Mouse (Mus musculus): ENCODE data around the gene Sptbn2. TPM values are rescaled to one million over a fixed set of nuclear protein-coding genes. Genes with fewer than 3 reads are reported as not detected.
A peak's percentile ranks its signal among the peaks of the same experiment; 100 is the strongest.
"Not testable (repeated sequence)": the region's sequence is repeated elsewhere in the genome, so short reads cannot be mapped to it uniquely, and the experiment has no call there.

Gene Sptbn2
- polyA plus RNA-seq, 1 experiment, result 132 TPM

GRCm38 (mm10) chr19:4756193-4756911 is 45.4 kb downstream of the Sptbn2 start, which contains the start of gene Rbm4b:
Gene Rbm4b, plus strand, starts transcription at chr19:4756497.
- Histone ChIP-seq H3K4me1 (ENCODE audit: control insufficient read depth, insufficient read depth, low read length) (peaks cover 3% of the 10 kb centered on the region; the same call in 1 of the 2 replicates), H3K4me3 (replicated peaks; ENCODE audit: insufficient read depth, low read depth, low read length) (peak within 1 kb of the TSS; percentile 80), H3K27me3 (ENCODE audit: control insufficient read depth, insufficient read depth, low read length) (no peaks in the 10 kb centered on the region), H3K27ac (ENCODE audit: insufficient read depth, low read length) (peak within 1 kb of the TSS; percentile 80)
- TF ChIP-seq POLR2A (IDR thresholded peaks at IDR 0.05; ENCODE audit: borderline replicate concordance, insufficient read depth, low read length), result peak; percentile 73
- no peak for TF ChIP-seq CTCF (IDR thresholded peaks at IDR 0.05; ENCODE audit: borderline replicate concordance, insufficient read depth, low read depth, low read length)
- 1% methylated on average over 65 of the region's 65 CpGs for WGBS
- peak; percentile 96 to 98 for DNase-seq

GRCm38 (mm10) chr19:4756921-4757320 is 46.0 kb downstream of the Sptbn2 start:
- Histone ChIP-seq H3K27ac (ENCODE audit: insufficient read depth, low read length) (peak overlapping the region; percentile 10; the same call in 1 of the 2 replicates), H3K27me3 (ENCODE audit: control insufficient read depth, insufficient read depth, low read length) (no peaks in the 10 kb centered on the region), H3K4me3 (replicated peaks; ENCODE audit: insufficient read depth, low read depth, low read length) (peak overlapping the region; percentile 80), H3K4me1 (ENCODE audit: control insufficient read depth, insufficient read depth, low read length) (peaks cover 3% of the 10 kb centered on the region; the same call in 1 of the 2 replicates)
- no peak for TF ChIP-seq CTCF (IDR thresholded peaks at IDR 0.05; ENCODE audit: borderline replicate concordance, insufficient read depth, low read depth, low read length)
- no peak for TF ChIP-seq POLR2A (IDR thresholded peaks at IDR 0.05; ENCODE audit: borderline replicate concordance, insufficient read depth, low read length)
- DNase-seq, result peak in 1 of 2 experiments; percentile 36
- WGBS, result 2% methylated on average over 9 of the region's 9 CpGs

- 76% methylated on average over 8 of the region's 8 CpGs for WGBS
- not testable (repeated sequence) for H3K27ac ChIP-seq (ENCODE audit: insufficient read depth, low read length); DNase-seq; H3K4me1 ChIP-seq (ENCODE audit: control insufficient read depth, insufficient read depth, low read length); H3K4me3 ChIP-seq (replicated peaks; ENCODE audit: insufficient read depth, low read depth, low read length); H3K27me3 ChIP-seq (ENCODE audit: control insufficient read depth, insufficient read depth, low read length)
These were observed 49.6 kb downstream of the Sptbn2 start for GRCm38 (mm10) chr19:4760544-4760943.

- DNase-seq, result peak; percentile 65 to 75
- Histone ChIP-seq H3K27ac (ENCODE audit: insufficient read depth, low read length) (no peak overlapping the region), H3K4me1 (ENCODE audit: control insufficient read depth, insufficient read depth, low read length) (no peaks in the 10 kb centered on the region; the same call in 1 of the 2 replicates), H3K27me3 (ENCODE audit: control insufficient read depth, insufficient read depth, low read length) (no peaks in the 10 kb centered on the region), H3K4me3 (replicated peaks; ENCODE audit: insufficient read depth, low read depth, low read length) (no peak overlapping the region)
- TF ChIP-seq POLR2A (IDR thresholded peaks at IDR 0.05; ENCODE audit: borderline replicate concordance, insufficient read depth, low read length) (no peak), CTCF (IDR thresholded peaks at IDR 0.05; ENCODE audit: borderline replicate concordance, insufficient read depth, low read depth, low read length) (peak; percentile 46; the same call in 1 of the 2 replicates)
- 3% methylated on average over 1 of the region's 1 CpGs for WGBS
These were observed 51.9 kb downstream of the Sptbn2 start for GRCm38 (mm10) chr19:4762876-4763275.

- DNase-seq, result no peak
- no peaks in the 10 kb centered on the region for H3K27me3 ChIP-seq (ENCODE audit: control insufficient read depth, insufficient read depth, low read length)
- 68% methylated on average over 8 of the region's 12 CpGs for WGBS
- H3K4me3 ChIP-seq (replicated peaks; ENCODE audit: insufficient read depth, low read depth, low read length), result no peak overlapping the region
- TF ChIP-seq CTCF (IDR thresholded peaks at IDR 0.05; ENCODE audit: borderline replicate concordance, insufficient read depth, low read depth, low read length) (no peak), POLR2A (IDR thresholded peaks at IDR 0.05; ENCODE audit: borderline replicate concordance, insufficient read depth, low read length) (no peak)
- H3K4me1 ChIP-seq (ENCODE audit: control insufficient read depth, insufficient read depth, low read length), result no peaks in the 10 kb centered on the region
- H3K27ac ChIP-seq (ENCODE audit: insufficient read depth, low read length), result no peak overlapping the region
These were observed 56.7 kb downstream of the Sptbn2 start for GRCm38 (mm10) chr19:4767507-4768148.

GRCm38 (mm10) chr19:4772785-4773184 is 61.8 kb downstream of the Sptbn2 start:
- TF ChIP-seq POLR2A (IDR thresholded peaks at IDR 0.05; ENCODE audit: borderline replicate concordance, insufficient read depth, low read length), result no peak
- no peak for TF ChIP-seq CTCF (IDR thresholded peaks at IDR 0.05; ENCODE audit: borderline replicate concordance, insufficient read depth, low read depth, low read length)
- Histone ChIP-seq H3K27me3 (ENCODE audit: control insufficient read depth, insufficient read depth, low read length) (no peaks in the 10 kb centered on the region), H3K4me1 (ENCODE audit: control insufficient read depth, insufficient read depth, low read length) (peaks cover 2% of the 10 kb centered on the region; the same call in 1 of the 2 replicates), H3K27ac (ENCODE audit: insufficient read depth, low read length) (no peak overlapping the region), H3K4me3 (replicated peaks; ENCODE audit: insufficient read depth, low read depth, low read length) (no peak overlapping the region)
- WGBS, result 82% methylated on average over 3 of the region's 3 CpGs
- DNase-seq, result no peak

DNA sequence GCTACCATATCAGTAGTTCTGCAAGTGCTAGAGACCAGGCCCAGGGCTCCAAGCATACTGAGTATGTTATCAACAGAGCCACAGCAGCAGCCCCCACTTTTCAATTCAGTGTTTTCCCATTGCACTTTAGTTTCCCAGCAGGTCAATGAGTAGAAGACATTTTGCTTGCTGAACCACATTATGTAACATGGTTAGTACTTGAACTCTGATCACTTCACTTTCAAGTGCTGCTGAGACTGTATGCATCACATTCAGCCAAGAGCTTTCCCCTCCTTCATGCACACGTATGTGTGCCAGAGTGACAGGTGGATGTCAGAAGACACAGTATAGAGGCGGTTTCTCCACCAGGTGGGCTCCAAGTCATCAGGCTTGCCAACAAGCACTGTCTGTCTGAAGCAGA is 71.9 kb downstream of the Sptbn2 start:
- no peak for TF ChIP-seq CTCF (IDR thresholded peaks at IDR 0.05; ENCODE audit: borderline replicate concordance, insufficient read depth, low read depth, low read length)
- no peak for TF ChIP-seq POLR2A (IDR thresholded peaks at IDR 0.05; ENCODE audit: borderline replicate concordance, insufficient read depth, low read length)
- no peak for DNase-seq

DNA sequence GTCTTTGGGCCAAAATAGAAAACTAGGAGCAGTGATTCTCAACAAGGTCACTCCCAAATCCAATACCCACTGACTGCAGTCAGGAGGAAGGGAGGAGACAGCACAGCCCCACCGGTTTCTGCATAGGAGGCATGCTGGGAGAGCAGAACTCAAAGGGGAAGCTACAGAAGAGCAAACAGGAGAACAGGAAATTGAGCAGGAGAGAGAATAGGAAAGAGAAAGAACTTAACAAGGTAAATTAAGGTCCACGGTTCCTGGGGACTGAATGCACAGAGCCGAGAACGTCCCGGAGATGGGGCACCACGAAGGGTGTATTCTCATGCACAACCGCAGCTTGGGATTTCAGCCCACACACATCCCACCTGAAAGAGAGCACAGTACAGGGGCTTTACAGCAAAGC is 74.2 kb downstream of the Sptbn2 start:
- 67% methylated on average over 7 of the region's 7 CpGs for WGBS
- peak in 1 of 2 experiments; percentile 6 for DNase-seq
- Histone ChIP-seq H3K4me3 (replicated peaks; ENCODE audit: insufficient read depth, low read depth, low read length) (no peak overlapping the region), H3K27ac (ENCODE audit: insufficient read depth, low read length) (no peak overlapping the region), H3K27me3 (ENCODE audit: control insufficient read depth, insufficient read depth, low read length) (no peaks in the 10 kb centered on the region), H3K4me1 (ENCODE audit: control insufficient read depth, insufficient read depth, low read length) (peaks cover 11% of the 10 kb centered on the region)
- TF ChIP-seq CTCF (IDR thresholded peaks at IDR 0.05; ENCODE audit: borderline replicate concordance, insufficient read depth, low read depth, low read length), result no peak

More for the DNA sequence above, 71.9 kb downstream of the Sptbn2 start:
- Histone ChIP-seq H3K4me3 (replicated peaks; ENCODE audit: insufficient read depth, low read depth, low read length) (no peak overlapping the region), H3K27me3 (ENCODE audit: control insufficient read depth, insufficient read depth, low read length) (no peaks in the 10 kb centered on the region), H3K4me1 (ENCODE audit: control insufficient read depth, insufficient read depth, low read length) (peaks cover 12% of the 10 kb centered on the region), H3K27ac (ENCODE audit: insufficient read depth, low read length) (no peak overlapping the region)
- WGBS, result 19% methylated on average over 2 of the region's 2 CpGs

Data from cerebellum, adult 2 months (tissue).